Mouse (Mus musculus) E14TG2a.4 (cell line): ENCODE measurements around the gene Adk.

ENCODE experiments used
- CTCF ChIP-seq: conservative IDR thresholded peaks from 2 replicates; pipeline ENCODE4 v1.5.1; 2014; ENCODE audit warnings: low read length
- POU5F1 ChIP-seq: IDR thresholded peaks from 2 replicates; pipeline ENCODE4 v1.6.1; 2014; ENCODE audit warnings: low read length, borderline replicate concordance

DNA sequence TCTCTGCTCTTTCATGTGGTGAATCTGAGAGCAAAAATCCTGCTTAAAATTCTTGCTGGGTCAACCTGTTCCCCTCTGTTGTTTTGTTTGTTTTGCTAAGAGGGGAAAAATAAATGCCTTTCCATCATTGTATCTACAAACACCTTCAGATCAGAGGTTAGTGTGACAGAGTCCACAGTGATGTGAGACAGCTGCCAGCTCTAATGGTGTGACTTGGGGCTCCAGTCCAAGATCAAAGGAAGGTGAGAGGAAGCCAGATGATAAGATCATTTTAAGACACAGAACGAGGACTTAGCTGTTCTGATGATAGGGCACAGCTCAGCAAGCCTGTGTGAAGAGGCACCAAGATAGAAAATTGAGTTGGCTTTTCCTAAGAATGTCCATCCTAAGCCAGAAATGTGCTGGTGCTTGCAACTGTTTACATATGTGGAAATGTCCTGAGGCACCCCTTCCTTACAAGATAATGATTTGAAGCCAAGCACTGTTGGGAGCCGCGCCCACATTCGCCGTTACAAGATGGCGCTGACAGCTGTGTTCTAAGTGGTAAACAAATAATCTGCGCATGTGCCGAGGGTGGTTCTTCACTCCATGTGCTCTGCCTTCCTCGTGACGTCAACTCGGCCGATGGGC lies 307.6 kb downstream of the Adk start:
- TF ChIP-seq CTCF: no peak
- TF ChIP-seq POU5F1: no peak
